Mouse (Mus musculus) regulatory T cell (primary cell): Measurements from ENCODE around the gene Pth2r.

ENCODE experiments used
- in situ Hi-C: fragments of 300-600 bp; cut with MboI, MseI; formaldehyde crosslinking; loops from one replicate; pipeline ENCODE4 v1.15.1; 2025; ENCODE audit warnings: high pct_unique_total_duplicates

The Pth2r gene

DNA sequence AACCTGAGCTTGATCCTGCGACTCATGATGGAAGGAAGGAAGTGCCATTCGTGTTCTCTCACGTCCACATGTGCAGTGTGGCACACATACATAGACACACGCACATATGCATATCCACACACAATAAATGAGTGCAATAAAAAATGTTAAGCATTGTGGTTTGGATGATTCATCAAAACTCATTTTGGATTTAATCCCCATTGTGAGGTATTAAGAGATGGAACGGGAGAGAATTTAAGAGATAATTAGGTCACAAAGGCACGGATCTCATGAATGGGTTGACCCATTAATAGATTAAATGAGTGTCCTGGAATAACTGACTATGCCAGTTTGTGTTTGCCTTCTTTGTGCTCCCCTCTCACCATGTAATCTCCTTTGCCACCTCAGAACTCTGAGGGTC, at the start of gene Pth2r:
Pth2r (plus strand) TSS at position 301 of the 400 bp plus-strand sequence.
- in situ Hi-C loops: no loop called here

GRCm38 (mm10) chr1:65237712-65238111, 44.1 kb upstream of the Pth2r start:
- in situ Hi-C loops: no loop called here

DNA sequence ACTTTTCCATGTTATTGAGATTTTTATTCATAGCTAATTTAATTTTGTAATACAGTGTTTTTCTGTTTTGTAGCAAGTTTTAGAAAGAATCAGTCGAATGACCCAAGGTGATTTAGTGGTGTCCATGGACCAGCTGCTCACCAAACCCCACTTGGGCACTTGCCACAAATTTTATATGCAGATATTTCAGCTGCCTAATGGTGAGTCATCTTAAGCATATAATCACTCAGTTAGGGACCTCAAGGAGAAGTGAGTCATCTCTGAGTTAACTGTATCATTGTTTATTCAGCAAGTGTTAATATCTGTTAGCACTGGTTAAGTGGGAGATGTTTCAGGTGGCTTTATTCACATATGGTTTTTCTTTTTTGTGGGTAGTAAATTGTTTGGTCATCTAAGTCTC, 36.2 kb upstream of the Pth2r start:
- in situ Hi-C loops: no loop called here

DNA sequence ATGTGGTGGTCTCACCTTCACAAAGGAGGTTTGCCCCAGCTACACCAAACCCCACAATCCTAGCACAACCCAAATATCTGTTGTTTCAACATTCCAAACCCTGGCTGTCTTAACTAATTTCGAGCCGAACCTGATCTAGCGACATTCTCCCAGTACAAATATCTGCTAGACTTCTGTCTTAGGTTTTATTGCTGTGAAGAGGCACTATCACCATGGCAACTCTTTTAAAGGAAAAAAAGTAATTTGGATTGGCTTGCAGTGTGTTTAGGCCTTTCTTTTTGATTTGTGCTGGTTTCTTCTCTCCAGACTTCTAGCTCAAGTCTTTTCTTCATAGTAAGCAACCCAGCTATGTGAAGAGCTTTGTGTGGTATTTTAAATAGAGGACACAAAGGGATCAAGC, 1.4 kb upstream of the Pth2r start:
- in situ Hi-C loops: no loop called here

DNA sequence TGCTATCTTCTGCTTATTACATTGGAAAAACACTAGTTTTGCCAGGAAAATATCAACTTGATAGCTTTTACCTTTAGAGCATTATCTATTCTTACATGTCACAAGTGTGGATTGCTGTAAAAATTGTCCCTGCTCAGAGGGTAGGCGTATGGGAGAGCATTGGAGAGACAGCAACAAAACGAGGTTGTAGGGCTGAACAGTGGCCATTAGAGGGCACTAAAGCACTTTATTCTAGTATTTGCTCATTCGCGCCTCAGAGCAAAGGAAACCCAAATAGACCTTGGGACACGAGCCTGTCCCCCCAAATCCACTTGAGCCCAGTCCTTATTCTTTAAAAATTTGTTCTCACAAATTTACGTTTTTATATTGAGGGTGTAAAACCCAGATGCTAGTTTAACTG, 910 bp downstream of the Pth2r start:
- in situ Hi-C loops: no loop called here

DNA sequence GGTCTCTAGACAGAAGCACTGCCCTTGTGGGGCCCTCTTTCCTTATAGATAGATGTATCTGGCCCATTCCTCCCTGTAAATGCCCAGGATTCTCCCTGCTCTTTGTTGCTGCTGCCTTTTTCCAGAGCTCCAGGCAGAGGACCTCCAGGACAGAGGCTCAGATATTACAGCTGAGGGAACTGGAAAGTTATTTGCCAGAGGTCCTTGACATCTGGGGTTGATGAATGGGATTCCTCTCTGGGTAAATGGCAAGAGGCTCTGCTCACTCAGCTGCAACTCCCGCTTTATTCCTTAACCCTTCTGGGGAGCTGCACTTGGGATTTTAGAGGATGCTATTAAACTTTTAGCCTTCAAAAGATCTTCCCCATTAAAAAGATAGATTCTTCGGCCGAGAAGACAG, 26.6 kb downstream of the Pth2r start:
- in situ Hi-C loops: loop anchor here (25.0 kb wide), 2 partner anchors 804 to 1354 kb away; no protein-coding TSS in a partner anchor

GRCm38 (mm10) chr1:65311214-65311933, 29.5 kb downstream of the Pth2r start:
- in situ Hi-C loops: loop anchor here (10.0 to 25.0 kb wide), 3 partner anchors 801 to 1437 kb away; no protein-coding TSS in a partner anchor

DNA sequence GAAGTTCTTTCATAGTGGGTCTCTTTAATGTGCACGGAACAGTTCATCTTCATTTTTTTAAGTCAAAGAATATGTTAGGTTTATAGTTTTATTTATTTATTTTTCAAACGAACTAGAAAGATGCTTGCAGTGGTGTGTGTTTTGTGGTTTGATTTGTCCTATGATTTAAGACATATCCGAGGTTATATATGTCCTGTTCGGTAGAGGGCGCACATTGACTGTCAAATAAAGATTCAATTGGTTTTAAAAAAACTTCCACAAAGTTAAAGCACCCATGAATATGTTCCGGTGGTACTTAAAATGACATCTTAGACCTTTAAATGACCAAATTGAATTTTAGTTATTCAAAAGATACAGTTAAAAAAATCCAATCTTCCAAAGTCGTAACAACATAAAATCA, 30.3 kb downstream of the Pth2r start:
- in situ Hi-C loops: loop anchor here (10.0 to 25.0 kb wide), 3 partner anchors 800 to 1437 kb away; no protein-coding TSS in a partner anchor

DNA sequence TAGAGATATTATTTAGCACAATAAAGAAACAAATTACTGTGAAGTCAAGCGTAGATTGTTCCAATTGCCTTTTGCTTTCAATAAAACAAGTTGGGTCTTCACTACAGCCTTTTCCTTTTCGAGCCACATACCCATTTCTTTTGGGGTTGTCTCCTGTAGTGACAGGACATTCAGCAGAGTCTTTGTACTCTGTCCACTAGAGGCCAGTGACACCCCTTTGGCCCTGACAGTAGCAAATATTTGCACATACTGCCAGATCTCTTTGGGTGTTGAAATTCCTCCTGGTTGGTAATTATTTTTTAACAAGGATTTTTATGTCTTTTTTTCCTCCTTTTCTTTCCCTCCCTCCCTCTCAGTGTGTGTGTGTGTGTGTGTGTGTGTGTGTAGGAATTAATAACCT, 31.0 kb downstream of the Pth2r start:
- in situ Hi-C loops: loop anchor here (10.0 to 25.0 kb wide), 3 partner anchors 799 to 1438 kb away; no protein-coding TSS in a partner anchor

DNA sequence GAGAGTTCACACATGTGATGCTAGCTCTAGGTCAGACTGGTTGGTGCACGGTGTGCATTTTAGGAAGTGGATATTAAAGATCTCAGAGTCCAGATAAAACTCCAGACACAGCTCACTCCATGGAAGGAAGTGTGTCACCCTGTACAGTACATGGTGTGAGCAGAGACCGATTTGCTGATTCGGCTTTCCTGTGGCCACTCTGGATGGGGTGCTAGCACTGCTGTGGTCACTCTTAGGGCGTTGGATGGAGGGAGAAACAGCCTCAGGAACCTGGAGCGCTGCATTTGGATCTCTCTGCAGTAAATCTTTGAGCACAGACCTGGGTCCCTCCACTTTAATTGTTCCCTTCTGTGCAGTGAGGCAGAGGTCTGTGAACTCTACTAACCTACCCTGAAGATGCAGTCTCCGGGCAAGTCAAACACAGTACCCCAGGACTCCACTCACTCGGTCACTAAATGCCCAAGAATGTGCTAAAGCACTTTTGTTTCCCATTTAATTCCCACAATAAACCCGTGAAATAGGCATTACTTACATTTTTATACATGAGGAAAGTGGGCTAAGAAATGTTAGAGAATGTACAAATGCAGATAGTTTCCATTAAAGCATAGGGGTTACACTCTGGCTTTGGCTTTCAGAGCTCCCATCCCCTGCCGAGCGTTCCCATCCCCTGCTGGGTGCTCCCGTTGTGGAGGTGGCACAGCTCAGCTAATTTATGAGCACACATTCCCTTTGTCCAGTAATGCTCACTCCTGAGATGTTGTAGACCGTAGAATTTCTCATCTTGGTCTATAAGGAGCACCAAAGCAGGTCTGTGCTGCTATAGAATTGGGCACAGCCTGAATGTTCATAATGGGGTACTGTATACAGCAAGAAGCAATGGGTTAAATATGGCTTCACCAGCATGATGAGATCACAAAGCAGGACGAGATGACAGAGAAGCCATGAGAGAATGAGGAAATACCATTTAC, 32.5 kb downstream of the Pth2r start:
- in situ Hi-C loops: loop anchor here (10.0 to 25.0 kb wide), 3 partner anchors 798 to 1440 kb away; no protein-coding TSS in a partner anchor

DNA sequence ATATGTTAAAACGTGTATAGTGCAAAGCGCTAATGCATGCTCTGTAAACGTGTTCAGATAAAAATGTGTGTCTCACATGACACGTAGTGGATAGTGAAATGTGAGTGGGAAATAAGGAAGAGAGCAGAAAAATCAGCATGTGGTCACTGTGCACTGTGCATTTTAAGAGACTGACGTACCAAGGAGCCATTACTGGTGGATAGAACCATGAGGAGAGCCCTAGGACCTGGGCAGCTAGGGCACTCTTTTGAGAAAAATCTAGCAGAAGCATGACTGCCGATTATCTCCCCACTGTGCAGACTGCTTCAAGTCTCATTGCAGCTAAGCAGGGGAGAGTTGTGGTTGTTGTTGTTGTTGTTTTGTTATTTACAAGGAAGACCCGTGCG, 33.2 kb downstream of the Pth2r start:
- in situ Hi-C loops: loop anchor here (10.0 to 25.0 kb wide), 3 partner anchors 797 to 1440 kb away; no protein-coding TSS in a partner anchor

DNA sequence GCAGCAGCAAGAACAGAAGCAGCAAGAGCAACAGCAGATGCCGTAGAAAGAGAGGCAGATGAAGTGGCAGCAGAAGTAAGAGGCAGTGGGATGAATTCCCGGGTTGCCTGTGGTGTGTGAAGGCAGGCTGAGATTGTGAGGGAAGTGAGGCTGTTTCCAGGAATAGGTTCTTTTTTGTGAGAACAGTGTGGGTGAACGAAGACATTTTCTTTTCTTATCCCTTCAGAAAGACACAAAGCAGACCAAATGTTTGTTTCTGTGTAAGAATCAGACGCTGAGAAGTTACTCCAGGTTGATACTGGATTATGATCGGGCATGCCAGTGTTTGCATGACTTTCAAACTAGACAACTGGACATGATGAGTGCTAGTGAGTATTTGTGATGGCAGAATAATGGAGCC, 52.2 kb downstream of the Pth2r start:
- in situ Hi-C loops: no loop called here

GRCm38 (mm10) chr1:65337768-65338167, 55.9 kb downstream of the Pth2r start:
- in situ Hi-C loops: no loop called here

DNA sequence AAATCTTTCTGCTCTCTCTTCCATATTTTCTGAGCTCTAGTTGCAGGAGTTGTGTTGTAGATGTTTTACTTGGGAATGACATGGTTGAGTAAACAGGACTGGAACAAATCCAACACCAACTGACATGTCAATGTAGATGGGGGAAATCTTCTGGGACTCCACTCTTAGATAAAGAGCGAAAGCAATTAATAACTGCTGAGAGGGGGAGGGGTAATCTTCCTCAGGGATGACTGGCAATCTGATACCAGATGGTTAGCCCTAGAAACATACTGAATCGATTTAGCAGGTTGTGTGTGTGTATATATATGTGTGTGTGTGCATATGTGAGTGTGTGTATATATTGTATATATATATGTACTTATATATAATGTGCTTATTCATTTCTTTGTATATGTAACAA, 58.4 kb downstream of the Pth2r start:
- in situ Hi-C loops: no loop called here

GRCm38 (mm10) chr1:65352979-65353378, 71.1 kb downstream of the Pth2r start:
- in situ Hi-C loops: no loop called here

DNA sequence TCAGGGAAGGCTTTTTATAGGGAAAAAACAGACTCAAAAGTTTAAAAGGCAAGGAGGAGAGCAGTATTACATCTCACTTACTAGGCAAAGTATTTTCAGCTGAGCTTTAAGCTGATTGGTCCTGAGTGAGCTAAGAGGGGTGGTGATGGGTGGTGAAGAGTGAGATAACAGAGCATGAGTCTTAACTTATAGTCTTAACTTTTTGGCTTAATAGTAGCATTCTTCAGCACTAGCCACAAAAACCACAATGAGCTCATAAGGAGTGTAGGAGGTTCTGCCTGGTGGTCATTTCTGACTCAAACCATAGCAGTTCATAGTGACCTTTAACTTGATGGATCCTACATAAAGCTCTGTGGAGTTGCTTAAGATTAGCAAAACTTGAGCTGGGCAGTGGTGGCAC, 72.3 kb downstream of the Pth2r start:
- in situ Hi-C loops: no loop called here

- in situ Hi-C loops: loop anchor here (5.0 kb wide), 1 partner anchor 49 kb away; no protein-coding TSS in a partner anchor
Measured at GRCm38 (mm10) chr1:65388328-65388727, 106.5 kb downstream of the Pth2r start.

DNA sequence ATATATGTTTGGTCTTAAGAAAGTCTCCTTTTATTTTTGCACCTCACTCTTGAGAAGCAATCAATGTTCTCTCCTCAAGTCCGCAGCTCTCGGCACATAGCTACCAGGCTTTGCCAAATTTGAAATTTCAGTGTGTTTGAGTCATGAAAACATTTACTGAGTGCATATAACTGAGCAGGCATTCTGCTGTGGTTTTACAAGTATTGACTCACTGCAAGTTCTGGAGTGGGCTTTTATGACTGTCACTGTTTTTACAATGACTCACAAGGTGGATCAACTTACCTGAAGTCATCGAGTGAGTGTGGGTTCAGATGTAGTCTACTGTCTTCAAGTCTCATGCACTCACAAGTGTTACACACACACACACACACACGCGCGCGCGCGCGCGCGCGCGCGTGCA, 107.8 kb downstream of the Pth2r start:
- in situ Hi-C loops: loop anchor here (5.0 kb wide), 1 partner anchor 48 kb away; no protein-coding TSS in a partner anchor

GRCm38 (mm10) chr1:65407441-65407840, 125.6 kb downstream of the Pth2r start:
- in situ Hi-C loops: no loop called here

- in situ Hi-C loops: no loop called here
Measured at GRCm38 (mm10) chr1:65420909-65421308, 139.1 kb downstream of the Pth2r start.

- in situ Hi-C loops: no loop called here
Measured at GRCm38 (mm10) chr1:65422501-65423010, 140.7 kb downstream of the Pth2r start.
